Mouse (Mus musculus): ENCODE data around the gene Zbtb17.

DNA sequence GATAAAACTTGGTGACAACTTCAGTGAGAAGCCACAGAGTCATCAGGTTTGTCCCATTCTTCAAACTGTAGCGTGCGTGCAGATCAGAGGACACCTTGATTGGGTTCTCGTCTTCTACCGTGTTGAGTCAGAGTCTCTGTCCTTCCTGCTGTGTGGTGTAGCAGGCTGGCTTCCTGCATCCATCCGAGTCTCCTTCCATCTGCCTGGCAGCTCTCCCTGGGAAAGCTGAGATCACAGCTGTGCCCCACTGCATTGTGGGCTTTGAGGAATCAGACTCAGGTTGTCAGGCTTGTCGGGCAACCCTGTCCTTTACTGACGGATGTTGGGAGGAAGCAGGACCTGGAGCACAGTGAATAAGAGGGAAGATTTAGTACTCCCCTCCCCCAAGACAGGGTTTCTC lies 1.8 kb downstream of the Zbtb17 start:
- TF ChIP-seq CTCF (IDR thresholded peaks at IDR 0.05; ENCODE audit: extremely low read depth, insufficient read length, insufficient replicate concordance, low read depth, low read length): no peak
- no peak for TF ChIP-seq POLR2A (IDR thresholded peaks at IDR 0.05; ENCODE audit: low read depth, low read length)

Data from small intestine, adult 2 months (tissue).